Mouse (Mus musculus) liver, adult 2 months (tissue): ENCODE measurements around the gene Parva. TPM values are rescaled to one million over a fixed set of nuclear protein-coding genes. Genes with fewer than 3 reads are reported as not detected.
A peak's percentile ranks its signal among the peaks of the same experiment; 100 is the strongest.

Experiments
- DNase-seq: peaks from one replicate; pipeline ENCODE4 v3.0.0-alpha.2; 2011; ENCODE audit warnings: low read depth, low spot score; ENCODE audit errors: extremely low read depth
- H3K27ac ChIP-seq: fragments of 200-500 bp; replicated peaks from 2 replicates; pipeline ENCODE4 v1.5.1; 2012; ENCODE audit warnings: low read depth, mild to moderate bottlenecking, control low read depth, inconsistent platforms, low read length; ENCODE audit not compliant: insufficient read depth
- H3K27me3 ChIP-seq: fragments of 200-500 bp; 2 replicates; pipeline ENCODE4 v1.6.1; 2012; ENCODE audit warnings: mild to moderate bottlenecking, moderate library complexity, low read length, inconsistent platforms; ENCODE audit not compliant: control insufficient read depth, insufficient read depth
- H3K36me3 ChIP-seq: fragments of 200-500 bp; 2 replicates; pipeline ENCODE4 v1.6.1; 2012; ENCODE audit warnings: low read length, inconsistent platforms; ENCODE audit not compliant: control insufficient read depth, insufficient read depth
- H3K4me1 ChIP-seq: fragments of 200-500 bp; 2 replicates; pipeline ENCODE4 v1.6.1; 2011; ENCODE audit warnings: low read length; ENCODE audit not compliant: control insufficient read depth, insufficient read depth
- H3K4me3 ChIP-seq: fragments of 200-500 bp; 2 replicates; pipeline ENCODE4 v1.5.1; 2011; ENCODE audit warnings: low read depth, mild to moderate bottlenecking, control low read depth, low read length, moderate library complexity; ENCODE audit not compliant: insufficient read depth
- H3K79me2 ChIP-seq: fragments of 200-500 bp; 2 replicates; pipeline ENCODE4 v1.6.1; 2012; ENCODE audit warnings: inconsistent platforms, mild to moderate bottlenecking, low read length, moderate library complexity; ENCODE audit not compliant: control insufficient read depth, insufficient read depth
- H3K9ac ChIP-seq: fragments of 200-500 bp; 2 replicates; pipeline ENCODE4 v1.6.1; 2012; ENCODE audit warnings: low read depth, mild to moderate bottlenecking, control low read depth, inconsistent platforms, low read length
- CTCF ChIP-seq: fragments of 200-500 bp; IDR thresholded peaks from 2 replicates; pipeline ENCODE4 v1.5.1; 2011; ENCODE audit warnings: low read depth, low read length, control low read depth
- POLR2A ChIP-seq: fragments of 200-500 bp; IDR thresholded peaks from 2 replicates; pipeline ENCODE4 v1.6.1; 2011; ENCODE audit warnings: low read length, control low read depth; ENCODE audit not compliant: insufficient read depth; ENCODE audit errors: extremely low read depth
- whole genome bisulfite sequencing: fragments of 180-500 bp; shearing (Covaris S2); methylation state at CpG from one replicate; pipeline ENCODE4 v1.1.7; 2018; 5-methylcytosine and 5-hydroxymethylcytosine counted together
- polyA plus RNA-seq: library from polyadenylated mRNA; depleted of rRNA; stranded (reverse); fragments of >200 nt; gene quantifications from 2 replicates; pipeline ENCODE4 v1.2.3, GENCODE M21; 2012
- total RNA-seq: library from RNA; depleted of rRNA; stranded (reverse); fragments of >200 nt; gene quantifications from 2 replicates; pipeline ENCODE4 v1.2.3, GENCODE M21; 2014

Gene Parva
- total and polyA plus RNA-seq, 2 experiments, result 18.8 to 27.2 TPM

DNA sequence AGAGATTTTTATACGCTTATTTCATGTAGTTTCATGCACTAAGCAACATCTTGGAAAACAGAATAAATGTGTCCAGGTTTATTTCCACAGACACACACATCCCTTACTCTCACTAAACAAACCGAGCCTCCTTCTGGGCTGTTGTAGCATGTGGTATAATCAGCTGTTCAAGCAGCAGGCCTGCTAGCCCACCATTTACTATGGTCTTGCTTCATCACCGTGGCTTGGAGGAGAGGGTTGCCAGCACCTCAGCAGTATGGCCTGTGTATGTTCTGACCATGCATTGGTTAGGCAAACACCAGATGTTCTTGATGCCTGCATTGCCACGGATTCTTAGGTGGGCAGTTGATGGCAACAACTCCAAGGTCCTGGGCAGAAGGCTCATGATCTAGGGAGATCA, 30.6 kb downstream of the Parva start:
- TF ChIP-seq CTCF (no peak), POLR2A (no peak)
- WGBS, result 87% methylated on average over 4 of the region's 4 CpGs
- Histone ChIP-seq H3K36me3 (no peaks in the 10 kb centered on the region), H3K27me3 (no peaks in the 10 kb centered on the region), H3K4me1 (no peaks in the 10 kb centered on the region; the same call in 1 of the 2 replicates), H3K9ac (no peak overlapping the region), H3K79me2 (peaks cover 19% of the 10 kb centered on the region; the same call in 1 of the 2 replicates), H3K27ac (no peak overlapping the region), H3K4me3 (no peak overlapping the region)
- no peak for DNase-seq

DNA sequence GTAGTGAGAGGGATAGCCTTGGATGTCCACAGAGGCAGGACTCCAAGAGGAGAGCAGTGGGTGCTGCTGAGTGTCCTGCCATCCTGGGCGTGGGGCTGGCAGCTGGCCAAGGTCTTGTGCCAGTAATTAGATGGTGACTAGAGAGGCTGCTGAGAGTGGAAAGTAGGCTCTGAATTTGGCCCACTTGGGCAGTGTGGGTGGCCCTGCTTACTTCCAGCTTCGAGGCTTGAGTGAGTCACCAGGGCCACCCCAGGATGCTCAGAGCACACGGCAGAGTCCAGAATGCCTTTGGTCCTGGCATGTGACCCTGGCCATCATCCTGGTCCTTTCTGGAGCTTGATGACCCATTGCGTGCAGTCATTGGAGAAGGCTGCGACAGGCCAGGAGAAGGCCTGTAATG, 31.1 kb downstream of the Parva start:
- Histone ChIP-seq H3K4me1 (no peaks in the 10 kb centered on the region; the same call in 1 of the 2 replicates), H3K9ac (no peak overlapping the region), H3K36me3 (no peaks in the 10 kb centered on the region), H3K4me3 (no peak overlapping the region), H3K27me3 (no peaks in the 10 kb centered on the region), H3K79me2 (peaks cover 20% of the 10 kb centered on the region; the same call in 1 of the 2 replicates), H3K27ac (no peak overlapping the region)
- WGBS, result 70% methylated on average over 5 of the region's 5 CpGs
- TF ChIP-seq CTCF (no peak), POLR2A (no peak)
- DNase-seq, result no peak

DNA sequence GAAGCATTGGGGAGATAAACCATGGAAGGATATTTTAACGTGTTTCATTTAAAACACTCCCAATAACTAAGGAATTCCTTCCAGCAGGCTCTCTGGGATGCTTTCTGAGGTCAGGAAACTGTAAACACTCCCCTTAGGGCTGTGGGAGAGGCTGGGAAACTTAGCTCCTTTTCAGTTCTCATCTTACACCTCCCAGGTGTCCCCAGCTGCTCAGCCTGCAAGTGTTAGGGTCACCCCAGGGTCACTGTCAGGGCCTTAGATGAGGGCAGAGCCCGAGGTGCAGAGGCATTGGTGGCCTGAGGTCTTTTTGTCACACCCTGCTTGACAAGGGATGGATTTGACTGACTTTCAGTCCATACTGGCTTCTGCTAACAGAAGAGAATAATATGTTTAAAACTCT, 35.8 kb downstream of the Parva start:
- no peak for DNase-seq
- Histone ChIP-seq H3K9ac (no peak overlapping the region), H3K4me1 (peaks cover 4% of the 10 kb centered on the region), H3K36me3 (no peaks in the 10 kb centered on the region), H3K4me3 (no peak overlapping the region), H3K27me3 (no peaks in the 10 kb centered on the region), H3K79me2 (peaks cover 17% of the 10 kb centered on the region; the same call in 1 of the 2 replicates), H3K27ac (no peak overlapping the region)
- TF ChIP-seq POLR2A (no peak), CTCF (no peak)
- 43% methylated on average over 2 of the region's 2 CpGs for WGBS

DNA sequence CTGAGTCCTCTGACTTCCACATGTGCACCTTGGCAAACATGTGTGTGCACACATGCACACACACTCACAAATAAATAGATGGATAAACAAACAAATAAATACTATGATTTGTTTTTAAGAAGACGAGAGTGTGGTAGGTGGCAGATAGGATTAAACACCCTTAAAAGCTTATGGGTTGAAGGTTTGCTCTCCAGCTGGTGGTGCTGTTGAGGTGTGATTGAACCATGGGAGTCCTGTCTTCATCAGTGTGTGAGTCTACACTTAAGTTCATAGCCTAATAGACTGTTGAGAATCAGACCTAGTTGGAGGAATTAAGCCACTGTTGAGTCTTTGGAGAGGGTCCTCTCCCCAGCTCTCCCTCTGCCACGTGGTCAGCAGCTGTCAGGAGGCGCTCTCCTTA, 38.6 kb downstream of the Parva start:
- H3K27ac ChIP-seq, result no peak overlapping the region
- H3K4me1 ChIP-seq, result peaks cover 4% of the 10 kb centered on the region; the same call in 1 of the 2 replicates
- no peak for DNase-seq
- no peak overlapping the region for H3K9ac ChIP-seq
- no peak overlapping the region for H3K4me3 ChIP-seq
- TF ChIP-seq CTCF (no peak), POLR2A (no peak)
- H3K36me3 ChIP-seq, result no peaks in the 10 kb centered on the region
- 80% methylated on average over 3 of the region's 3 CpGs for WGBS
- H3K79me2 ChIP-seq, result peaks cover 7% of the 10 kb centered on the region; the same call in 1 of the 2 replicates
- H3K27me3 ChIP-seq, result no peaks in the 10 kb centered on the region

DNA sequence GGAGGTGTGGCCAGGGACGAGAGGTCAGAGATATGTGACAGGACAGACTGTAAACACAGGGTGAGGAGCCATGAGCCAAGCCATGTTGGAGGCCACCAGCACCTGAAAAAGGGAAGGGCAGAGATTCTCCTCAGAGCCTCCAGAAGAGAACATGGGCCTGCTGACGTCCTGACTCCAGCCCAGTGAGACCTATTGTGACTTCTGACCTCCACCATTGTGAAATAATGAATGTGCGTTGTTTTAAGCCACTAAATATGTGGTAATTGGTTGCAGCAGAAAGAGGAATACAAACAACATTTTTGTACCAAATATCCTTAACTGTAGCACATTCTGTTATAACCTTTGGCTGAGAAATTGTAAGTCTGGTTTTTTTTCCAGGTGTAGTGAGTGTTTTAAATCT, 39.5 kb downstream of the Parva start:
- no peaks in the 10 kb centered on the region for H3K36me3 ChIP-seq
- peaks cover 4% of the 10 kb centered on the region; the same call in 1 of the 2 replicates for H3K4me1 ChIP-seq
- no peaks in the 10 kb centered on the region for H3K27me3 ChIP-seq
- no peak overlapping the region for H3K4me3 ChIP-seq
- DNase-seq, result peak; percentile 87
- 16% methylated on average over 3 of the region's 3 CpGs for WGBS
- H3K9ac ChIP-seq, result no peak overlapping the region
- H3K79me2 ChIP-seq, result peaks cover 7% of the 10 kb centered on the region; the same call in 1 of the 2 replicates
- TF ChIP-seq POLR2A (no peak), CTCF (no peak)
- no peak overlapping the region for H3K27ac ChIP-seq

DNA sequence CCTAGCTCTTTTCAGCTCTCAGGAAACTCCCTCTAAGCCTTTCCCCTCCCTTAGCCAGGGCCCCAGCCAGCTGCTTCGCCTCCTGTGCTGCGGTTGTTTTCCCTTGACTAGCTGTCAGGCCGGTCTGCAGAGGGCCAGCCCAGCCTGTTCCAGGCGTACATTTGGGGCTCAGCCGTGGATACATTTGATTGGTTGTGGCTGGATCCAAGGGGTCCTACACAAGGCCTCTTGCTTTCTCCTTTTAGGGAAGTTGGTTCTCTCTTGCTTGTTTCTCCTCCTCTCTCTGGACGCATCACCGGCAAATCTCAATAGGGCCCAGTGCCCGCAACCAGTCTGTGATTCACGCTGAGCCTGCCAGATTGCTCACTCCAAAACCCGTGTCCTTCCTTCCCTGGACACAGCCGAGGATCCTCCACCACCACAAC, 40.4 kb downstream of the Parva start:
- Histone ChIP-seq H3K9ac (no peak overlapping the region), H3K27me3 (no peaks in the 10 kb centered on the region), H3K4me3 (no peak overlapping the region), H3K36me3 (no peaks in the 10 kb centered on the region), H3K27ac (peak overlapping the region; percentile 9; the same call in 1 of the 2 replicates), H3K79me2 (peaks cover 8% of the 10 kb centered on the region; the same call in 1 of the 2 replicates), H3K4me1 (peaks cover 4% of the 10 kb centered on the region; the same call in 1 of the 2 replicates)
- WGBS, result 86% methylated on average over 11 of the region's 11 CpGs
- TF ChIP-seq POLR2A (no peak), CTCF (no peak)
- DNase-seq, result no peak
